Mouse (Mus musculus) ES-Bruce4 (cell line): ENCODE data around the gene Ube4b. TPM values are rescaled to one million over a fixed set of nuclear protein-coding genes. Genes with fewer than 3 reads are reported as not detected.
A peak's percentile ranks its signal among the peaks of the same experiment; 100 is the strongest.

Source experiments
- H3K27ac ChIP-seq: 2 replicates; pipeline ENCODE4 v1.5.1; 2012; ENCODE audit warnings: low read length, inconsistent platforms; ENCODE audit not compliant: insufficient read depth
- H3K27me3 ChIP-seq: 2 replicates; pipeline ENCODE4 v1.6.1; 2012; ENCODE audit warnings: mild to moderate bottlenecking, low read length, inconsistent platforms; ENCODE audit not compliant: control insufficient read depth, poor library complexity, insufficient read depth, severe bottlenecking
- H3K36me3 ChIP-seq: 2 replicates; pipeline ENCODE4 v1.6.1; 2012; ENCODE audit warnings: inconsistent platforms, mild to moderate bottlenecking, low read length, moderate library complexity; ENCODE audit not compliant: control insufficient read depth, poor library complexity, insufficient read depth, severe bottlenecking
- H3K4me1 ChIP-seq: one replicate; pipeline ENCODE4 v1.8.1; 2011; ENCODE audit warnings: low read length; ENCODE audit not compliant: control insufficient read depth, insufficient read depth
- H3K4me3 ChIP-seq: 2 replicates; pipeline ENCODE4 v1.5.1; 2011; ENCODE audit warnings: low read depth, mild to moderate bottlenecking, low read length
- H3K9ac ChIP-seq: 2 replicates; pipeline ENCODE4 v1.6.1; 2012; ENCODE audit warnings: low read depth, mild to moderate bottlenecking, inconsistent platforms; ENCODE audit not compliant: poor library complexity, severe bottlenecking
- H3K9me3 ChIP-seq: replicated peaks from 2 replicates; pipeline ENCODE4 v1.6.1; 2012; ENCODE audit warnings: mild to moderate bottlenecking, low read length, inconsistent platforms; ENCODE audit not compliant: control insufficient read depth, poor library complexity, insufficient read depth, severe bottlenecking
- CTCF ChIP-seq: IDR thresholded peaks from one replicate; pipeline ENCODE4 v1.8.1; 2011; ENCODE audit warnings: low read depth, low read length
- EP300 ChIP-seq: IDR thresholded peaks from 2 replicates; pipeline ENCODE4 v1.6.1; 2011; ENCODE audit warnings: low read depth, low read length; ENCODE audit not compliant: insufficient read depth
- POLR2A ChIP-seq: IDR thresholded peaks from one replicate; pipeline ENCODE4 v1.8.1; 2011; ENCODE audit warnings: low read length; ENCODE audit not compliant: insufficient read depth
- polyA plus RNA-seq: library from polyadenylated mRNA; stranded (reverse); fragments of >200 nt; gene quantifications from 2 replicates; pipeline ENCODE4 v1.2.4, GENCODE M21; 2011; ENCODE audit warnings: low read depth; ENCODE audit not compliant: missing spikeins, insufficient read depth, insufficient read length

The Ube4b gene
- polyA plus RNA-seq, 1 experiment: 193 TPM

- Histone ChIP-seq H3K27me3 (no peaks in the 10 kb centered on the region), H3K4me1 (no peaks in the 10 kb centered on the region), H3K4me3 (peak within 1 kb of the TSS; percentile 11; the same call in 1 of the 2 replicates), H3K9ac (no peak within 1 kb of the TSS), H3K36me3 (no peaks in the 10 kb centered on the region), H3K27ac (no peak within 1 kb of the TSS), H3K9me3 (no peaks in the 10 kb centered on the region)
- peak; percentile 35 for TF ChIP-seq CTCF
- no peak for TF ChIP-seq EP300
- TF ChIP-seq POLR2A: no peak
Measured at GRCm38 (mm10) chr4:149454879-149455278, 28.3 kb upstream of the Ube4b start, which contains the start of gene Rbp7. Gene Rbp7 (minus strand): TSS chr4:149454978.

GRCm38 (mm10) chr4:149454263-149454662 lies 27.7 kb upstream of the Ube4b start:
- H3K9ac ChIP-seq: no peak overlapping the region
- no peak for TF ChIP-seq EP300
- no peak for TF ChIP-seq CTCF
- no peak for TF ChIP-seq POLR2A
- H3K4me1 ChIP-seq: no peaks in the 10 kb centered on the region
- no peak overlapping the region for H3K27ac ChIP-seq
- peak overlapping the region; percentile 5; the same call in 1 of the 2 replicates for H3K4me3 ChIP-seq
- no peaks in the 10 kb centered on the region for H3K27me3 ChIP-seq
- no peaks in the 10 kb centered on the region for H3K9me3 ChIP-seq
- H3K36me3 ChIP-seq: no peaks in the 10 kb centered on the region

GRCm38 (mm10) chr4:149453656-149454055 lies 27.1 kb upstream of the Ube4b start:
- Histone ChIP-seq H3K27ac (no peak overlapping the region), H3K36me3 (no peaks in the 10 kb centered on the region)
- TF ChIP-seq CTCF: peak; percentile 85
- TF ChIP-seq POLR2A: no peak
- 0 out of 2 replicates have a peak, but pooled peaks have one; percentile 25 for TF ChIP-seq EP300

DNA sequence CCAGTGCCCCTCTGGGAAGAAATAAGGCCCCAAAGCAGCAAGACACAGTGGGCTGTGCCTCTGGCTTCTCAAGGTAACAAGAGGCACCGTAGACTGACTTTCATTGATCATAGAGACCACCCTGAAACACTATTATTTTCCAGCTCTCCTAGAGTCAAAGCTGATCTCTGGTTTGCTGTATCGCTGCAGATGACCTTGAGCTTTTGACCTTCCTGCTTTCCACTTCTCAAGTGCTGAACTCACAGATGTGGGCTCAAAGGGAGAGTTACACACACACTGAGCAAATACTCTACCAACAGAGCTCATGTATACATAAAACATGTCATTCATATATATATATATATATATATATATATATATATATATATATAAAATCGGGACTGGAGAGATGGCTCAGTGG lies 24.1 kb upstream of the Ube4b start:
- Histone ChIP-seq H3K27ac (no peak overlapping the region), H3K27me3 (no peaks in the 10 kb centered on the region), H3K36me3 (no peaks in the 10 kb centered on the region), H3K9me3 (no peaks in the 10 kb centered on the region), H3K4me1 (no peaks in the 10 kb centered on the region), H3K9ac (no peak overlapping the region), H3K4me3 (no peak overlapping the region)
- TF ChIP-seq POLR2A (no peak), CTCF (no peak), EP300 (no peak)

More at GRCm38 (mm10) chr4:149453656-149454055, 27.1 kb upstream of the Ube4b start:
- Histone ChIP-seq H3K9ac (no peak overlapping the region), H3K4me1 (no peaks in the 10 kb centered on the region), H3K4me3 (no peak overlapping the region), H3K9me3 (no peaks in the 10 kb centered on the region), H3K27me3 (no peaks in the 10 kb centered on the region)

- H3K36me3 ChIP-seq: no peaks in the 10 kb centered on the region
- no peaks in the 10 kb centered on the region for H3K27me3 ChIP-seq
- H3K9me3 ChIP-seq: no peaks in the 10 kb centered on the region
- peak overlapping the region; percentile 98 for H3K27ac ChIP-seq
- peak overlapping the region; percentile 1; the same call in 1 of the 2 replicates for H3K9ac ChIP-seq
- H3K4me1 ChIP-seq: no peaks in the 10 kb centered on the region
- no peak overlapping the region for H3K4me3 ChIP-seq
- TF ChIP-seq CTCF (no peak), EP300 (peak; percentile 84), POLR2A (no peak)
Measured at GRCm38 (mm10) chr4:149446309-149446708, 19.8 kb upstream of the Ube4b start.

DNA sequence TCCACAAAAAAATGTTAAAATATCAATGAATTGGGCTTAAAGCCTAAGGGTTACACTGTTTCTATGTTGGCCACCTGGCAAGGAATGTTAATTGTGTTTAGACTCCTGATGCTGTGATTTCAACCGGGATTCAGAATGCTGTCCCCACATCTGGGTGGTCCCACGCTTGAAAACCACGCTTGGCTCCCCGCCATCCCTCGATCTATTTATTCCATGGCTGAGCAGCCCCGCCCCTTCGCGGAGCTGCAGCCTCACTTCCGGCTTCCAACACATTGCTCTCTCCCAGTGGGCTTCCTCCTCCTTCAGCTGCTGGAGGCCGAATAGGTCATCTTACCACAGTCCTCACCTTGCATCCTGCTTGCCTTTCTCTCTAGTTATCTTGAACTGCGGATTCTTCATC lies 19.3 kb upstream of the Ube4b start:
- Histone ChIP-seq H3K9ac (peak overlapping the region; percentile 8), H3K36me3 (no peaks in the 10 kb centered on the region)
- no peak for TF ChIP-seq CTCF
- peak; percentile 82 for TF ChIP-seq EP300

More for the DNA sequence above, 19.3 kb upstream of the Ube4b start:
- peak overlapping the region; percentile 98 for H3K27ac ChIP-seq
- H3K9me3 ChIP-seq: no peaks in the 10 kb centered on the region
- no peaks in the 10 kb centered on the region for H3K4me1 ChIP-seq
- no peaks in the 10 kb centered on the region for H3K27me3 ChIP-seq
- H3K4me3 ChIP-seq: no peak overlapping the region
